Mouse (Mus musculus) liver, embryonic 14.5 days (tissue): ENCODE results near the gene Aip.

Source experiments
- CTCF ChIP-seq: IDR thresholded peaks from 2 replicates; pipeline ENCODE4 v1.5.1; 2016; ENCODE audit warnings: antibody characterized with exemption, low read depth, control low read depth
- EP300 ChIP-seq: IDR thresholded peaks from 2 replicates; pipeline ENCODE4 v1.6.1; 2016; ENCODE audit warnings: antibody characterized with exemption, low read depth

DNA sequence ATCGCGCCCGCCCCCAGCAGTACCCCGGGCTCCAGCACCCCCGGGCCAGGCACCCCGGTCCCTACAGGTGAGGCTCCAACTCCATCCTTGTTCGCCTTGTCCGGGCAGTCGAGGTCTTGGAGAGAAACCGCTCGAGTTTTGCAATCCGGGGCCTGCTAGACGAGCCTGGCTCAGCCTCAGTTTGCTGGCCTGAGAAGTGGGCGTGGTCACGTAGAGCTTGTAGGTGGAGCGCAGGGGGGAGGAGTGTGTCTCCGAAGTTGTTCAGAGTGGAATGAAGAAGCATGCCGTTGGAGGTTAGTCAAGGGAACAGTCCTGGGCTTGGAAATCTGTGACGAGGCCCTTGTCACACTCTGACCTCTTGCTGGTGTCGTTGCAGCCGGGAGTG, 28.2 kb downstream of the Aip start:
- TF ChIP-seq EP300 (no peak), CTCF (peak; percentile 11; the same call in 1 of the 2 replicates)
